Mouse (Mus musculus) layer of hippocampus, adult 9-11 months (tissue): ENCODE results near the gene Fgd1.

Source experiments
- DNase-seq: peaks from one replicate; pipeline ENCODE4 v3.0.0; 2022

Gene Fgd1

GRCm38 (mm10) chrX:151045850-151046249, at the start of gene Fgd1:
Gene Fgd1, plus strand, starts transcription at chrX:151046150.
- DNase-seq = no peak

DNA sequence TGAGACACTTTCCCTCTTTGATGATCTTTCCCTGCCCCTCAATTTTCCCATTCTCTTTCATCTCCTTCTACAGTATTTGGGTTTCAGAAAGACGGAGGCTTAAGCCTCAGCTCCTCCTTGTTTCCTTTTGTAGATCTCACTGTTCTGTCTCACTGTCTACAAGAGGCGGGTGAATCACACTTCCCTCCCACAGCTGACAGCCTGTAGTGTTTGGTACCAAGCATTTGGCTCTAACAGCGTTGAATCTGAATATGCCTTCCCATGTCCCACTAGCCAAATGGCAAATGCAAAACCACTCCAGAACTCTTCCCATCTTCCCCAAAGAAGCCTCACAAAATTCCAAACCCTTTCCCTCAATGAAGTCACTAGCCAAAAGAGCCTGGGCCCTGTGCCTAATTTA, 49.2 kb upstream of the Fgd1 start:
- DNase-seq = peak; percentile 36

DNA sequence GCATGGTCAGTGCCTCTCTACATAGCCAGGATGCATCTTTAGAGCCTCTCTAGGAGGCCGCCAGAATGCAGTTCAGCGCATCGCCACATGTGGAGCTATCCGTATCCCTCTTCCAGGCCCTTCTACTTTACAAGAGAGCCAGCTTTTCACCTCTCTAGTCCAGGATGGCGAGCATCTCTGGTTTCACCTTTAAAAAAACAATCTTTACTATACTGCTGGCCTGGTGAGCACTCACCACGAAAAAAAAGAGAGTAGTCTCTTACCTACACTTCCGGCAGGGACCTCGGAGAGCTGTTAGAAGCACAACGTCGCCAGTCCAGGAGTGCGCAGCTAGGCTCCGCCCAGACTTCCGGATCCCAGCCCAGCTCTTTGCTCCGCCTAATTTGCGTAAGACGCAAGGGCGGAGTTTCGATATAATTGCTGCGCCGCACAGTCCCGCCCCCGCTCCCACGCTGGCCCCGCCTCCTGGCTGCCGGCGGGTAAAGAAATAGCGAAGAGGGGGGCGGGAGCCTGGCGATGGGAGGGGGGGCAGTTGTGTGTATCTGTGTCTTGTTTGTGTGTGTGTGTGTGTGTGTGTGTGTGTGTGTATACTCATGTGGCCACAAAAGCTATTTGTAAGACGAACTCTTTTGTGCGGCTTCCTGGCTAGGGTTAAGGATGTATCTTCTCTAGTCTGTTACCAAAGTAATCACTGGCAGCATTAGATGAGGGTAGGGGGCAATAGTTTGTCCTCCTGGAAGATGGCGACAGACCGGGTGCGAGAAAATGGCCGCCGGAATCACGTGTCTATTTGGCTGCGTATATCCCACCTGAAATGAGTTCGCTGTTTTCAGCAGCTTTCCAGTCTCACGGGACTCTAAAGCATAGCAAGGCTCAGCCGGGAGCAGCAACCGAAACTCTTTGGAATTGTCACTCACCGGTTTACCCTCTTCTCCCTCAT, 28.7 kb upstream of the Fgd1 start, which contains the start of gene Gnl3l:
Gene Gnl3l (minus strand): TSS at position 385 of the 940 bp plus-strand sequence.
- DNase-seq = peak; percentile 91

DNA sequence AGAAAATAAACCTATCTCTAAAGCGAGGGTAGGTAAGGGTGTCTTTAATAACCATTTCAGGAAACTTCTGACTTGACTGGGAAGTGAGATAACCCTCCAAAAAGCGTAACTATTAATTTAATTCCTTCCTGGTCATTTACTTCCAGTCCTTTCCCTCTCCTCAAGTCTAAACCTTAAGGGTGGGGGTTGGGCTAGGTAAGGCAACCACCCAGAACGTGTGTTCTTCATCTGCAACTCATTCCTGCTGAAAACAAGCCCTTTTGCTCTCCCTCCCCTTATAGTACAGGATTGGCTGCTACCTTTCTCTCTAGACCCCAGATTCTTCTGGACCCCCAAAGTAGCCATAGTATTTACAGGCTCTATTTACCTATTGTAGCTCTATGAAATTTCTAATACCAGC, 28.1 kb upstream of the Fgd1 start:
- no peak for DNase-seq

- DNase-seq = no peak
These were observed 27.2 kb upstream of the Fgd1 start for GRCm38 (mm10) chrX:151018798-151019197.

GRCm38 (mm10) chrX:151031400-151031799, 14.6 kb upstream of the Fgd1 start:
- no peak for DNase-seq

GRCm38 (mm10) chrX:151041223-151041622, 4.7 kb upstream of the Fgd1 start:
- no peak for DNase-seq

- no peak for DNase-seq
These were observed 371 bp downstream of the Fgd1 start for GRCm38 (mm10) chrX:151046321-151046720.

GRCm38 (mm10) chrX:151046777-151047430, 954 bp downstream of the Fgd1 start:
- DNase-seq = peak; percentile 68

DNA sequence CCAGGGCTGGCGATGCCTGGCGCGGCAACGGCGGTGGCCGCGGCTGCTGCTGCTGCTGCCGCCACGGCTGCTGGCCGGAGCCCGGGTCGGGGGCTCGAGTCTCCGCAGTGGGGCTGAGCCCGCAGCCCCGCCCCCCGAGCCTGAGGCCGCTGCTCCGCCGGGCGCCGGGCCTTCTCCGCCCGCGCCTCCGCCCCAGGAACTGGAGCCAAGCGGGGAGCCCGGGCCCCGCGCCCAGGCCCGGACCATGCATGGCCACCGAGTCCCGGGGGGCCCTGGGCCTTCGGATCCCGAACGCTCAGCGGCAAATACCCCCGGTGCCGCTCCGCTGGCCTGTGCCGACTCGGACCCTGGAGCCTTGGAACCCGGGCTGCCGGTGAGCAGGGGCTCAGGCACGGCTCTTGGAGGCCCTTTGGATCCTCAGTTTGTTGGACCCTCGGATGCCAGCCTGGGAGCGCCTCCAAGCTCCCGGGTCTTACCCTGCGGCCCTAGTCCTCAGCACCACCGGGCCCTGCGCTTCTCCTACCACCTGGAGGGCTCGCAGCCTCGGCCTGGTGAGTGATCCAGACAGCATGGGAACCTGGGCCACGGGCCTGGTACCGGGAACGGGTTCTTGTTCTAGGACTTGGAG, 1.6 kb downstream of the Fgd1 start:
- DNase-seq = no peak

DNA sequence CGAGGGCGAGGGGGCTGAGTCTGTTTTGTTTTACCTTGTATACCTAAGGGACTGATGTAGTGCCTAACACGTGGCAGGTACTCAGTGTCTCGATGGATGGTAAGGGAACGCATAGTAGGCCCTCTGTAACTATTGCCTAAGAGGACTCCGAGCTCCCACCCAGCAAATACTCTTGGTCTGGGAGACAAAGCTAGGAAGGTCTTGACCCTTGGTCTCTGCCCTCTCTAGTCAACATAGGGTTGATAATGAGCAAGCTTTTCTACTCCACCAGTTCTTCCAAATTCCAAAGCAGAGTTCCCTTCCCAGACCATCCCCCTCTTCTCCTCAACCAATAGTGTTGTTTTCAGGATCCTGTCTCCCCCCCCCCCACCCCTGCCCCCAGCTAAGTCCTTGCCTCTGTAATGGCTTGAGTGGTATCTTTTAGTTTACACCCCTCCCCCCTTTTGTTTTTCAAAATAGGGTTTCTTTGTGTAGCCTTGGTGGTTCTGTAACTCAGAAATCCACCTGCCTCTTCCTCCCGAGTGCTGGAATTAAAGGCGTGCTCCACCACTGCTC, 3.8 kb downstream of the Fgd1 start:
- DNase-seq = no peak

- DNase-seq = peak; percentile 27
These were observed 4.4 kb downstream of the Fgd1 start for GRCm38 (mm10) chrX:151050337-151050736.

DNA sequence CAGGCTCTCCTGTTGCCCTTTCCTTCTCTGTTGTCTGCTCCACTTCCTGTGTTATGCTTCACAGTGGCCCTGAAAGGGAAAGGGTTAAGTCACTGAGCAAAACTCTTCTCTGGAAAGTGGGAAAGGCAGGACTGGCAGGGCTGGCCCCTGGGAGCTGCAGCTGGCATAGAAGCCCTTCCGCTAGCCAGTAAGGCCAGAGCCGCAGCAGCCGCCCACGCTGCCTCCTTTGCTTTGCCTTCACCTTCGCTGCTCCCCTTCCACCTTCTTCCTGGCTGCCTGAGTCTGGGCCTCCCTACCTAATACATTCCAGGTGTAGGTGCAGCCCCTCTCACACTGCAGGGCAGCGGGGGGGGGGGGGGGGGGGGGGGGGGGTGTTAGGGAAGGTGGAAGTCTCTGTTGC, 8.5 kb downstream of the Fgd1 start:
- DNase-seq = no peak

GRCm38 (mm10) chrX:151055559-151055958, 9.6 kb downstream of the Fgd1 start:
- no peak for DNase-seq

GRCm38 (mm10) chrX:151059346-151059745, 13.4 kb downstream of the Fgd1 start:
- DNase-seq = no peak

- no peak for DNase-seq
These were observed 15.8 kb downstream of the Fgd1 start for GRCm38 (mm10) chrX:151061615-151062299.

GRCm38 (mm10) chrX:151066071-151066666, 20.2 kb downstream of the Fgd1 start:
- no peak for DNase-seq

- peak; percentile 17 for DNase-seq
These were observed 21.9 kb downstream of the Fgd1 start for GRCm38 (mm10) chrX:151067876-151068275.

DNA sequence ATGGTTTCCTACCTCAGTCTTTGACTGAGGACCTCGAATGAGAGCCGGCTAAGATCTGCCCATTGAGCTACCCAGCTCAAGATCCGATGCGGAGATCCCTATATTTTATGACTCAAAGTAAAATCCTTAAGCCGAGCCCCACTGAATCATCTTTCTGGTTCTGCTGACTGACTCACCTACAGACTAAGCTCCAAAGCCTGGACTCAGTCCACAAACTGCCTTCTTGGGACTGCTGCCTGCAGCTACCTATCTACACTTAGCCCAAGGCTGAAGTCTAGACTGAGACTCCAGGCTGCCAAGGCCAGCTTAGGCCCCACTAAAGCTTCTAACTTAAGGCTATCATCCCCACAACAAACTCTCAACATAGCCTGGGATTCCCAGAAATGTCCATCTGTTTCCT, 30.1 kb downstream of the Fgd1 start:
- no peak for DNase-seq

DNA sequence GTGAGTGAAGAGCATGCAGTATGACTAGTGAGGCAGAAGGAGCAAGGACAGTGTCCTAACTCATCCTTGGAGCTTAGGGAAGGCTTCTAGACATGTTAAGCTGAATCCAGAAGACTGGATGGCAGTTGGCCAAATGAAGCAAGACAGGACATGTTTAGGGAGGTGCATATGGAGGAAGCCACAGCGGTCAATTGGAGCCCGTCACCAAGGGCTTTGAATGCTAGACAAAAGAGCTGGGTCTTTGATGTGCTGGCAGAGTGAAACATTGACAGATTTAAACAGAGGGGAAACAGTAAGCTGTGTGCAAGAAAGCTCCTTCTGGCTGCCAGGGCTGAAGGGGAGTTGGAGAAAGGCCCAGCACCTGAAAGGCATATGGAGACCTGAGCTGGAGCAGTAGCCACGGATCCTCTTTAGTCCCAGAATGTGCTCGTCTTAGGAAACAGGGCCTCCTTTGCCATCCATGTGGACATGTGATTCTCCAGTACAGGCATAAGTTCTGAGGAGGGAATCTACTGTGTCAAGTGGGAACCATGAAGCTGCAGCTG, 31.1 kb downstream of the Fgd1 start:
- no peak for DNase-seq

DNA sequence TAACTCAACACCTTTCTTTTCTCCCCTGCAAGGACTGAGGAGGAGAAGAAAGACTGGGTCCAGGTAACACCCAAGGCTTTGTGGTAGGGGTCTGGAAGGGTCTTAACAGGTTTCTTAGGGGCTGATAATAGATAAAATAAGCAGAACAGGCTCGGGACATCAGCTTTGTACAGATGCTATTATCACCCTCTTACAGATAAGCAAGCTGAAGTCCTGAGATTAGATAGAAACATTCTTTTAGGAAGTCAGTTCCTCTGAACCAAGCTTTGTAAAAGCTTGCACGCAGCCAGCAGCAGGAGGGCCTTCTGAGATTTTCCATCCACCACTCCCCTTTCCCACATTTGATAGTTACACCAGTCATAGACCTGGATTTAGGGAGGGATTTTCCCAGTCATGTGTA, 39.6 kb downstream of the Fgd1 start:
- DNase-seq = no peak

- DNase-seq = peak; percentile 43
These were observed 41.5 kb downstream of the Fgd1 start for GRCm38 (mm10) chrX:151087418-151087817.
